Mouse (Mus musculus) stomach, embryonic 16.5 days (tissue): ENCODE measurements around the gene Sh3rf3. TPM values are rescaled to one million over a fixed set of nuclear protein-coding genes. Genes with fewer than 3 reads are reported as not detected.

Source experiments
- ATAC-seq: fragments of 200-750 bp; cut with Nextera tagmentation; 2 replicates; pipeline ENCODE4 v1.8.0; 2017; ENCODE audit warnings: moderate number of reproducible peaks, moderate TSS enrichment; ENCODE audit not compliant: insufficient read depth, low FRiP score
- H3K27ac ChIP-seq: fragments of 300-500 bp; sonication (generic); 2 replicates; pipeline ENCODE4 v1.5.1; 2014; ENCODE audit warnings: low read length
- H3K27me3 ChIP-seq: fragments of 300-500 bp; sonication (generic); 2 replicates; pipeline ENCODE4 v1.6.1; 2014; ENCODE audit warnings: low read length, control low read depth, mixed read lengths; ENCODE audit not compliant: control insufficient read depth, insufficient read depth
- H3K36me3 ChIP-seq: fragments of 300-500 bp; sonication (generic); 2 replicates; pipeline ENCODE4 v1.6.1; 2014; ENCODE audit warnings: low read length; ENCODE audit not compliant: control insufficient read depth, insufficient read depth
- H3K4me1 ChIP-seq: fragments of 300-500 bp; sonication (generic); 2 replicates; pipeline ENCODE4 v1.6.1; 2014; ENCODE audit warnings: low read length, control low read depth, mixed read lengths; ENCODE audit not compliant: control insufficient read depth, insufficient read depth
- H3K4me2 ChIP-seq: fragments of 300-500 bp; sonication (generic); 2 replicates; pipeline ENCODE4 v1.6.1; 2014; ENCODE audit warnings: low read depth, low read length, mixed read lengths
- H3K4me3 ChIP-seq: fragments of 300-500 bp; sonication (generic); replicated peaks from 2 replicates; pipeline ENCODE4 v1.5.1; 2014; ENCODE audit warnings: mild to moderate bottlenecking, low read length
- H3K9ac ChIP-seq: fragments of 300-500 bp; sonication (generic); 2 replicates; pipeline ENCODE4 v1.6.1; 2014; ENCODE audit warnings: low read length
- H3K9me3 ChIP-seq: fragments of 300-500 bp; sonication (generic); replicated peaks from 2 replicates; pipeline ENCODE4 v1.6.1; 2016; ENCODE audit warnings: low read length, control low read depth; ENCODE audit not compliant: control insufficient read depth
- WGBS: fragments of 180-500 bp; shearing (Covaris S2); extraction: QIAGEN DNeasy Blood & Tissue Kit; methylation state at CpG from one replicate; pipeline ENCODE4 v1.1.7; 2014; 5-methylcytosine and 5-hydroxymethylcytosine counted together
- polyA plus RNA-seq: library from polyadenylated mRNA; unstranded; fragments of >200 nt; fragmentation: Nextera tagmentation; extraction: Ambion mirVana; gene quantifications from 2 replicates; pipeline ENCODE4 v1.2.1, GENCODE M21; 2015

Gene Sh3rf3
- polyA plus RNA-seq = 0.55 and 0.79 TPM in 2 replicates

- peak within 1 kb of the TSS; percentile 94 for H3K4me2 ChIP-seq
- peak; percentile 74 for ATAC-seq
- peak within 1 kb of the TSS; percentile 57 for H3K4me3 ChIP-seq
- H3K9me3 ChIP-seq = no peaks in the 10 kb centered on the region
- no peaks in the 10 kb centered on the region for H3K36me3 ChIP-seq
- peaks cover 20% of the 10 kb centered on the region for H3K27me3 ChIP-seq
- H3K9ac ChIP-seq = peak within 1 kb of the TSS; percentile 73
- no peaks in the 10 kb centered on the region for H3K4me1 ChIP-seq
- no peak within 1 kb of the TSS for H3K27ac ChIP-seq
- WGBS = under 1% methylated on average over 79 of the region's 79 CpGs
Measured at GRCm38 (mm10) chr10:58813081-58813800, at the start of gene Sh3rf3. Gene Sh3rf3, plus strand, starts transcription at chr10:58813359.

DNA sequence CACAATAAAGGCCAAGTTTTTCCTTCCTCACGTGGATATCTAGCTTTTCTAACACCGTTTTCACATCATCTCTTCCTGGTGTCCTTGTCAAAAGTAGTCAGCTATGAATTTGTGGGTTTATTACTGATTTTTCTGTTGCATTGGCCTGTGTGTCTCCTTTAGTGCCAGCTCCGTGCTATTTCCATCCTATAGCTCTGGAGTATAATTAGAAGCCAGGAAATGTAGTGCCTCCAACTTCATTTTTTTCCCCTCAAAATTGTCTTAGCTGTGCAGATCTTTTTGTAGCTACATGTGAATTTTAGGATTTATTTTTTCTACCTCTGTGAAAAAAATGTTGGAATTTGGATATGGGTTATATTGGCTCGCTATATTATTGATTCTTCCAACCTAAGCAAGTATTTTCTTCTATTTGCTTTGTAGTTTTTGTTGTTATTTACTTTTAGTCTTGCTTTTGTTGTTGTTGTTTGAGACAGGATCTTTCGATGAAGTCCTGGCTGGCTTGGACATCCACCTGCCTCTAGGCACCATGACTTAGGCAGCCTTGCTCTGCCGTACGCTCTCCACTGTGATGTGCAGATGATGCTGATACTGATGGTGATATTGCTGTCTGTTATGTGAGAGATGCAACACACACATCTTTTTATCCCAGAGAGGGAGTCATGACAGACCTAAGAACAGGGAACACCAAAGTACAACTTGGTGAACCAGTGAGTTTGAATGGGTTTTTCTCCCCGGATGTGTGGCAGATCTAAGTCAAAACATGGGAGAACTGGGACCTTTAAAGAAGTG, 24.5 kb upstream of the Sh3rf3 start:
- Histone ChIP-seq H3K36me3 (no peaks in the 10 kb centered on the region), H3K4me2 (no peak overlapping the region), H3K4me3 (no peak overlapping the region), H3K4me1 (no peaks in the 10 kb centered on the region), H3K9ac (no peak overlapping the region), H3K9me3 (no peaks in the 10 kb centered on the region), H3K27ac (no peak overlapping the region), H3K27me3 (no peaks in the 10 kb centered on the region)
- no peak for ATAC-seq
- 84% methylated on average over 8 of the region's 8 CpGs for WGBS

GRCm38 (mm10) chr10:58797555-58797954, 15.6 kb upstream of the Sh3rf3 start:
- H3K4me3 ChIP-seq = no peak overlapping the region
- no peaks in the 10 kb centered on the region for H3K9me3 ChIP-seq
- WGBS = 64% methylated on average over 8 of the region's 8 CpGs
- H3K4me2 ChIP-seq = no peak overlapping the region
- H3K27me3 ChIP-seq = no peaks in the 10 kb centered on the region
- no peaks in the 10 kb centered on the region for H3K4me1 ChIP-seq
- ATAC-seq = no peak
- H3K36me3 ChIP-seq = no peaks in the 10 kb centered on the region
- H3K9ac ChIP-seq = no peak overlapping the region
- H3K27ac ChIP-seq = no peak overlapping the region

DNA sequence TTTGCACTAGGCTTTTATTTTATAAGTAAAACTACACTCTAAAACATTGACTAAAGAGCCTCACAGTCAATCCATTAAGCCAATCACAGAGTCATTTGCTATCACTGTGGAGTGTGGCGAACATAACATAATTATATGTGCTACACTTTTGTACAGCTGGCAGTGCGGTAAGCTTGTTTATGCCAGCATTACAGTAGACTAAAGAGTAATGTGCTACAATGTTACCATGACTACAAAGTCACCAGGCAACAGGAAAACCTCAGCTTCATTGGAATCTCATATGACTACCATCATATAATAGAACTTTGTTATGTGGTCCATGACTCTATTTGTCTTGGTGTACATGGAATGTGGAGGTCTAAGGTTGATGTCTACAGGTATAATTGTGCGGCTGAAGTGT, 15.0 kb upstream of the Sh3rf3 start:
- no peaks in the 10 kb centered on the region for H3K4me1 ChIP-seq
- 70% methylated on average over 3 of the region's 3 CpGs for WGBS

GRCm38 (mm10) chr10:58800996-58801433, 12.1 kb upstream of the Sh3rf3 start:
- Histone ChIP-seq H3K9me3 (no peaks in the 10 kb centered on the region), H3K4me2 (no peak overlapping the region), H3K27me3 (no peaks in the 10 kb centered on the region), H3K36me3 (no peaks in the 10 kb centered on the region), H3K4me1 (no peaks in the 10 kb centered on the region), H3K9ac (no peak overlapping the region), H3K27ac (no peak overlapping the region), H3K4me3 (no peak overlapping the region)
- 67% methylated on average over 21 of the region's 21 CpGs for WGBS
- no peak for ATAC-seq

More for the DNA sequence above, 15.0 kb upstream of the Sh3rf3 start:
- H3K4me2 ChIP-seq = no peak overlapping the region
- no peaks in the 10 kb centered on the region for H3K9me3 ChIP-seq
- H3K4me3 ChIP-seq = no peak overlapping the region
- ATAC-seq = no peak
- no peaks in the 10 kb centered on the region for H3K36me3 ChIP-seq
- no peaks in the 10 kb centered on the region for H3K27me3 ChIP-seq
- no peak overlapping the region for H3K9ac ChIP-seq
- no peak overlapping the region for H3K27ac ChIP-seq

DNA sequence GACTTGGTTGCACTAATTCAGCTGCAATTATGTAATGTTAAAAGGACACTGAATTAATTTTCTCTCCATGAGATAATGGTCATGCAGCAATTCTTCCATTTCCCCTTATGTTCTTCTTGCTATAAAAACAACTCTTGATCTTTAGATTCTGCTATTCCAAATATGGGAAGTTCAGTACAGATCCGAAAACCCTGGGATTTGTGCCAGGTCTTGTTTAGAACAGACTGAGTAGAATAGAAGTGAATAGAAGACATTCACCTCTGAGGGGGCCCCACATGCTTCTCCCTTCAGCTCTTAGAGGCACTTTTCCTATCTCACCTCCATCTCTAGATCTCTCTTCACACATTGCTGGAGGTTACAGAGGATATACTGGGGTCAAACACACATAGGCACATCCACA, 10.8 kb upstream of the Sh3rf3 start:
- Histone ChIP-seq H3K4me2 (no peak overlapping the region), H3K36me3 (no peaks in the 10 kb centered on the region), H3K27ac (no peak overlapping the region), H3K27me3 (no peaks in the 10 kb centered on the region), H3K9me3 (no peaks in the 10 kb centered on the region), H3K9ac (no peak overlapping the region), H3K4me3 (no peak overlapping the region), H3K4me1 (no peaks in the 10 kb centered on the region)
- 35% methylated on average over 1 of the region's 1 CpGs for WGBS
- no peak for ATAC-seq

- Histone ChIP-seq H3K4me3 (no peak overlapping the region), H3K27me3 (peaks cover 6% of the 10 kb centered on the region; the same call in 1 of the 2 replicates), H3K9ac (no peak overlapping the region), H3K9me3 (no peaks in the 10 kb centered on the region), H3K27ac (no peak overlapping the region), H3K4me2 (no peak overlapping the region), H3K4me1 (no peaks in the 10 kb centered on the region), H3K36me3 (no peaks in the 10 kb centered on the region)
- ATAC-seq = no peak
- 44% methylated on average over 3 of the region's 3 CpGs for WGBS
Measured at GRCm38 (mm10) chr10:58807956-58808355, 5.2 kb upstream of the Sh3rf3 start.

DNA sequence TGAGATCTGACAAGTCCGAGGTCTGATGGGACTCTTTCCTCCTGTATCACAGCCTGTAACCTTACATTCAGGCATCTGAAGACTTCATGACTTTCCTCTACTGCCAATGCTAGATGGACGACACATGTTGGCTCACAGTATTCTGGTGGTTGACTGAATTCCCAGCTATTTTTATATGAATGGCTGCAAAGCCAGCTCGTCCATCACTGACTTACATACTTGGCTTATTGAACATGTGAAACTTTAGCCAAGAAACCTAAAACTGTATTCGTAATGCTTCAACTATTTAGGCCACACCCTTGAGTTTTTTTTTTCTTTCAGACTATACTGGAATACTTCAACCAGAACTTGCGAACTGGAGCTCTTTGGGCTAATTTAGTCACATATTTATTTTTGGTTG, 3.0 kb upstream of the Sh3rf3 start:
- WGBS = 62% methylated on average over 5 of the region's 5 CpGs
- no peak overlapping the region for H3K9ac ChIP-seq
- no peaks in the 10 kb centered on the region for H3K9me3 ChIP-seq
- H3K4me2 ChIP-seq = no peak overlapping the region
- no peak overlapping the region for H3K4me3 ChIP-seq
- H3K27me3 ChIP-seq = peaks cover 20% of the 10 kb centered on the region
- no peaks in the 10 kb centered on the region for H3K36me3 ChIP-seq
- ATAC-seq = no peak
- no peaks in the 10 kb centered on the region for H3K4me1 ChIP-seq
- no peak overlapping the region for H3K27ac ChIP-seq
